Comparison of ENCODE assay signal across 19 mouse cellular contexts in the genomic region with DNA sequence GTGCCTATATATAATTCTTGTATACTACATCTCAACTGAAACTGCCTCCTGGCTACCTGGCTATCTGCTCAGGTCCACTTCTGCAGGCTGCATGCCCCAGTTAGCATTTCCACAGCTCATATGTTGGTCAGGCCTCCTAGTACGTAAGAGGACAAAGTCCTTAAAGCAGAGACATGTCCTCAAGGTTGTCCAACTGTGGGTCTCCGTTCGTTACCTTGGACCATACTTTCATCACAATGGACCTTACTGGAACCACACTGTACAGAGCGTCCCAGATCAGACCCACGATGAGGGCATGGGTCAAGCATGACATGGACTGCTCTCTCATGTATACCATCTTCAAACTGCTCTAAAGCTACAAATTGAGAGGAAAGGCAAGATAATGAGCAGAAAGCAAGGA. TPM values are rescaled to one million over a fixed set of nuclear protein-coding genes. Genes with fewer than 3 reads are reported as not detected.
DNase-seq lines count a peak whose midpoint lies in the region; ATAC-seq and TF ChIP-seq lines count a peak whose summit lies in the region.
"Had no signal": no experiment of that assay in that cellular context is flagged by ENCODE, and none has a peak within 500 bp of the region (broad histone marks: within the 10 kb centered on the region; RNA-seq: fewer than 3 reads in every experiment).

No protein-coding gene starts in this region.

- H3K36me3 ChIP-seq in hindbrain, embryonic 15.5 days, result no peaks in the 10 kb centered on the region
- H3K36me3 ChIP-seq in hindbrain, embryonic 14.5 days (replicated peaks; ENCODE audit: control insufficient read depth, insufficient read depth), result no peaks in the 10 kb centered on the region
- H3K36me3 ChIP-seq in liver, postnatal 0 days (replicated peaks; ENCODE audit: insufficient read depth, low read length), result no peaks in the 10 kb centered on the region
- no peaks in the 10 kb centered on the region for H3K36me3 ChIP-seq in embryonic facial prominence, embryonic 10.5 days (replicated peaks)
- H3K36me3 ChIP-seq: embryonic facial prominence, embryonic 12.5 days; forebrain, embryonic 15.5 days had no signal

- no peak for TF ChIP-seq CTCF in liver, postnatal 0 days (IDR thresholded peaks at IDR 0.05; ENCODE audit: low read depth)
- no peak for TF ChIP-seq CTCF in olfactory bulb, adult 2 months (IDR thresholded peaks at IDR 0.05; ENCODE audit: insufficient read depth, low read depth, low read length)

- peaks cover 20% of the 10 kb centered on the region; the same call in 1 of the 2 replicates for H3K4me1 ChIP-seq in hindbrain, embryonic 15.5 days (replicated peaks)
- H3K4me1 ChIP-seq in hindbrain, embryonic 14.5 days (replicated peaks; ENCODE audit: control insufficient read depth, insufficient read depth, low read length), result peaks cover 12% of the 10 kb centered on the region
- H3K4me1 ChIP-seq in liver, postnatal 0 days (ENCODE audit: insufficient read depth), result no peaks in the 10 kb centered on the region
- peaks cover 19% of the 10 kb centered on the region for H3K4me1 ChIP-seq in olfactory bulb, adult 2 months (ENCODE audit: control insufficient read depth, insufficient read depth, low read length)
- H3K4me1 ChIP-seq in embryonic facial prominence, embryonic 10.5 days, result 0 out of 2 replicates have a peak, but pooled peaks cover 3% of the 10 kb centered on the region

- no peak for TF ChIP-seq POLR2A in olfactory bulb, adult 2 months (IDR thresholded peaks at IDR 0.05; ENCODE audit: insufficient read depth, low read depth, low read length)

- peak overlapping the region; percentile 34; the same call in 1 of the 2 replicates for H3K27ac ChIP-seq in hindbrain, embryonic 15.5 days (replicated peaks)
- no peak overlapping the region for H3K27ac ChIP-seq in hindbrain, embryonic 14.5 days
- H3K27ac ChIP-seq in liver, postnatal 0 days (ENCODE audit: low read depth), result no peak overlapping the region
- peak overlapping the region; percentile 41; the same call in 1 of the 2 replicates for H3K27ac ChIP-seq in olfactory bulb, adult 2 months (ENCODE audit: insufficient read depth, low read depth, low read length)
- H3K27ac ChIP-seq in embryonic facial prominence, embryonic 10.5 days (replicated peaks), result no peak overlapping the region
- H3K27ac ChIP-seq: embryonic facial prominence, embryonic 12.5 days; forebrain, embryonic 13.5 days; forebrain, embryonic 15.5 days had no signal

- 95% methylated on average over 5 of the region's 5 CpGs for WGBS in hindbrain, embryonic 15.5 days
- WGBS in hindbrain, embryonic 14.5 days, result 93% methylated on average over 5 of the region's 5 CpGs
- 77% methylated on average over 5 of the region's 5 CpGs for WGBS in liver, postnatal 0 days (ENCODE audit: insufficient replicate concordance)
- WGBS in olfactory bulb, adult 2 months, result 98% methylated on average over 5 of the region's 5 CpGs
- WGBS in embryonic facial prominence, embryonic 10.5 days, result 96% methylated on average over 5 of the region's 5 CpGs

- no peak for TF ChIP-seq EP300 in liver, postnatal 0 days (IDR thresholded peaks at IDR 0.05; ENCODE audit: low read depth)

- H3K4me3 ChIP-seq in hindbrain, embryonic 15.5 days, result no peak overlapping the region
- H3K4me3 ChIP-seq in hindbrain, embryonic 14.5 days (replicated peaks; ENCODE audit: low read length), result no peak overlapping the region
- H3K4me3 ChIP-seq in liver, postnatal 0 days (ENCODE audit: low read depth, low read length), result no peak overlapping the region
- no peak overlapping the region for H3K4me3 ChIP-seq in olfactory bulb, adult 2 months (ENCODE audit: insufficient read depth, low read depth, low read length)
- H3K4me3 ChIP-seq in embryonic facial prominence, embryonic 10.5 days, result no peak overlapping the region
- H3K4me3 ChIP-seq: embryonic facial prominence, embryonic 12.5 days; forebrain, embryonic 13.5 days; forebrain, embryonic 15.5 days had no signal

- no peaks in the 10 kb centered on the region for H3K9me3 ChIP-seq in hindbrain, embryonic 15.5 days
- no peaks in the 10 kb centered on the region for H3K9me3 ChIP-seq in hindbrain, embryonic 14.5 days (ENCODE audit: control insufficient read depth, low read length)
- no peaks in the 10 kb centered on the region for H3K9me3 ChIP-seq in liver, postnatal 0 days (ENCODE audit: low read length)
- H3K9me3 ChIP-seq in embryonic facial prominence, embryonic 10.5 days, result no peaks in the 10 kb centered on the region
- H3K9me3 ChIP-seq: embryonic facial prominence, embryonic 12.5 days; forebrain, embryonic 13.5 days; forebrain, embryonic 15.5 days had no signal

- no peak for DNase-seq in hindbrain, embryonic 14.5 days (ENCODE audit: low spot score)
- DNase-seq in liver, postnatal 0 days, result no peak
- no peak for DNase-seq in liver
- no peak for DNase-seq in embryonic facial prominence, embryonic 10.5 days (ENCODE audit: low spot score)
- DNase-seq: adrenal gland, adult 2 months; adrenal gland, postnatal 10 days; adrenal gland, postnatal 25 days; cerebellum, adult 11 months; cerebellum, adult 18-20 months; cerebellum, adult 8-10 months; cerebellum, adult 9-11 months; cerebellum, postnatal 14 days; cerebellum, postnatal 36 days; embryo, embryonic 11 days had no signal

- no peaks in the 10 kb centered on the region for H3K27me3 ChIP-seq in hindbrain, embryonic 15.5 days
- H3K27me3 ChIP-seq in hindbrain, embryonic 14.5 days (ENCODE audit: control insufficient read depth, insufficient read depth, low read length), result no peaks in the 10 kb centered on the region
- no peaks in the 10 kb centered on the region for H3K27me3 ChIP-seq in liver, postnatal 0 days (ENCODE audit: insufficient read depth, low read length)
- H3K27me3 ChIP-seq in embryonic facial prominence, embryonic 10.5 days (replicated peaks; ENCODE audit: low read depth, poor library complexity, severe bottlenecking), result no peaks in the 10 kb centered on the region; the same call in 1 of the 2 replicates
- H3K27me3 ChIP-seq: embryonic facial prominence, embryonic 12.5 days; forebrain, embryonic 13.5 days; forebrain, embryonic 15.5 days had no signal

- no peak overlapping the region for H3K4me2 ChIP-seq in hindbrain, embryonic 15.5 days
- no peak overlapping the region for H3K4me2 ChIP-seq in hindbrain, embryonic 14.5 days (replicated peaks)
- H3K4me2 ChIP-seq in liver, postnatal 0 days (ENCODE audit: low read depth, low read length), result no peak overlapping the region
- H3K4me2 ChIP-seq: embryonic facial prominence, embryonic 12.5 days; forebrain, embryonic 13.5 days; forebrain, embryonic 15.5 days had no signal

- no peak overlapping the region for H3K9ac ChIP-seq in hindbrain, embryonic 15.5 days
- no peak overlapping the region for H3K9ac ChIP-seq in hindbrain, embryonic 14.5 days
- no peak overlapping the region for H3K9ac ChIP-seq in liver, postnatal 0 days (replicated peaks)
- H3K9ac ChIP-seq: embryonic facial prominence, embryonic 12.5 days; forebrain, embryonic 13.5 days; forebrain, embryonic 15.5 days had no signal

- ATAC-seq in hindbrain, embryonic 15.5 days (ENCODE audit: low FRiP score, low read depth), result no peak
- no peak for ATAC-seq in hindbrain, embryonic 14.5 days (ENCODE audit: low FRiP score)
- ATAC-seq in liver, postnatal 0 days, result peak; percentile 15; the same call in 1 of the 2 replicates
- ATAC-seq: forebrain, embryonic 13.5 days; forebrain, embryonic 15.5 days had no signal

RNA-seq across cellular contexts. Expression of a gene that starts 16.2 kb away (rescaled TPM):
- 51.8 and 59.6 TPM in 2 replicates for polyA plus RNA-seq in hindbrain, embryonic 15.5 days (2015; fragmentation: Nextera tagmentation; extraction: Ambion mirVana)
- 37.9 and 38.4 TPM in 2 replicates for polyA plus RNA-seq in hindbrain, embryonic 14.5 days (2014; fragmentation: Nextera tagmentation; extraction: Ambion mirVana)
- polyA plus RNA-seq in liver, postnatal 0 days (2015; fragmentation: Nextera tagmentation; extraction: Ambion mirVana), result 11.9 and 14.7 TPM in 2 replicates
- not detected in 2 replicates for polyA plus RNA-seq in olfactory bulb, adult 2 months (2012; ENCODE audit: insufficient read depth, insufficient read length, low replicate concordance, missing spikeins)
- 98.8 and 111 TPM in 2 replicates for polyA plus RNA-seq in embryonic facial prominence, embryonic 10.5 days (2016; fragmentation: Nextera tagmentation; extraction: Ambion mirVana)

Comparison
In these comparisons a context has a peak if more than half of its experiments do, and no peak if none do; other contexts are left out.
1. H3K27ac ChIP-seq: peak in hindbrain, embryonic 15.5 days (single experiment) and olfactory bulb, adult 2 months (single experiment); none in hindbrain, embryonic 14.5 days (single experiment), liver, postnatal 0 days (single experiment) and embryonic facial prominence, embryonic 10.5 days (single experiment).